Mouse (Mus musculus) small intestine, adult 2 months (tissue): Measurements from ENCODE around the gene Vmn2r92. TPM values are rescaled to one million over a fixed set of nuclear protein-coding genes. Genes with fewer than 3 reads are reported as not detected.
"Not testable (repeated sequence)": the region's sequence is repeated elsewhere in the genome, so short reads cannot be mapped to it uniquely, and the experiment has no call there.

ENCODE experiments used
- H3K27ac ChIP-seq: fragments of 200-500 bp; 2 replicates; pipeline ENCODE4 v1.5.1; 2012; ENCODE audit warnings: low read depth, low read length, control low read depth, inconsistent platforms; ENCODE audit not compliant: insufficient read depth
- H3K27me3 ChIP-seq: fragments of 200-500 bp; 2 replicates; pipeline ENCODE4 v1.6.1; 2012; ENCODE audit warnings: mild to moderate bottlenecking, moderate library complexity, low read length, inconsistent platforms; ENCODE audit not compliant: control insufficient read depth, insufficient read depth
- H3K36me3 ChIP-seq: fragments of 200-500 bp; 2 replicates; pipeline ENCODE4 v1.6.1; 2012; ENCODE audit warnings: mild to moderate bottlenecking, low read length, control low read depth, inconsistent platforms; ENCODE audit not compliant: control insufficient read depth, insufficient read depth
- H3K4me1 ChIP-seq: fragments of 200-500 bp; 2 replicates; pipeline ENCODE4 v1.6.1; 2012; ENCODE audit warnings: low read length, inconsistent platforms, mixed read lengths; ENCODE audit not compliant: control insufficient read depth, insufficient read depth, insufficient read length
- H3K4me3 ChIP-seq: fragments of 200-500 bp; 2 replicates; pipeline ENCODE4 v1.5.1; 2012; ENCODE audit warnings: low read depth, mild to moderate bottlenecking, control low read depth, inconsistent platforms, low read length, moderate library complexity
- CTCF ChIP-seq: fragments of 200-500 bp; IDR thresholded peaks from 2 replicates; pipeline ENCODE4 v1.5.1; 2012; ENCODE audit warnings: low read depth, mild to moderate bottlenecking, control low read depth, inconsistent platforms, low read length, moderate library complexity, mixed read lengths; ENCODE audit not compliant: insufficient replicate concordance, insufficient read length; ENCODE audit errors: extremely low read depth
- POLR2A ChIP-seq: fragments of 200-500 bp; IDR thresholded peaks from 2 replicates; pipeline ENCODE4 v1.6.1; 2012; ENCODE audit warnings: low read depth, mild to moderate bottlenecking, control low read depth, inconsistent platforms, low read length, moderate library complexity
- WGBS: fragments of 180-500 bp; shearing (Covaris S2); methylation state at CpG from one replicate; pipeline ENCODE4 v1.1.7; 2018; 5-methylcytosine and 5-hydroxymethylcytosine counted together
- polyA plus RNA-seq: library from polyadenylated mRNA; depleted of rRNA; stranded (reverse); fragments of >200 nt; gene quantifications from 2 replicates; pipeline ENCODE4 v1.2.3, GENCODE M21; 2012; rRNA removed

Gene Vmn2r92
- not detected in 2 replicates for polyA plus RNA-seq

- H3K27me3 ChIP-seq, H3K4me1 ChIP-seq, H3K4me3 ChIP-seq, H3K27ac ChIP-seq, H3K36me3 ChIP-seq: not testable (repeated sequence)
- 70% methylated on average over 1 of the region's 1 CpGs for WGBS
Measured at GRCm38 (mm10) chr17:18151587-18151986, at the start of gene Vmn2r92. Gene Vmn2r92, plus strand, starts transcription at chr17:18151887.

DNA sequence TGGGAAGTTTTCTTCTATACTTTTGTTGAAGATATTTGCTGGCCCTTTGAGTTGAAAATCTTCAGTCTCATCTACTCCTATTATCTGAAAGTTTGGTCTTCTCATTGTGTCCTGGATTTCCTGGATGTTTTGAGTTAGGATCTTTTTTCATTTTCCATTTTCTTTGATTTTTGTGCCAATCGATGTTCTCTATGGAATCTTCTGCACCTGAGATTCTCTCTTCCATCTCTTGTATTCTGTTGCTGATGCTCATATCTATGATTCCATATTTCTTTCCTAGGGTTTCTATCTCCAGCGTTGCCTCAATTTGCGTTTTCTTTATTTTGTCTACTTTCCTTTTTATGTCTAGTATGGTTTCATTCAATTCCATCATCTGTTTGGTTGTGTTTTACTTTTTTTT, 49.4 kb upstream of the Vmn2r92 start:
- not testable (repeated sequence) for H3K4me3 ChIP-seq, H3K36me3 ChIP-seq, H3K4me1 ChIP-seq, H3K27me3 ChIP-seq, H3K27ac ChIP-seq
- WGBS = 84% methylated on average over 3 of the region's 3 CpGs

DNA sequence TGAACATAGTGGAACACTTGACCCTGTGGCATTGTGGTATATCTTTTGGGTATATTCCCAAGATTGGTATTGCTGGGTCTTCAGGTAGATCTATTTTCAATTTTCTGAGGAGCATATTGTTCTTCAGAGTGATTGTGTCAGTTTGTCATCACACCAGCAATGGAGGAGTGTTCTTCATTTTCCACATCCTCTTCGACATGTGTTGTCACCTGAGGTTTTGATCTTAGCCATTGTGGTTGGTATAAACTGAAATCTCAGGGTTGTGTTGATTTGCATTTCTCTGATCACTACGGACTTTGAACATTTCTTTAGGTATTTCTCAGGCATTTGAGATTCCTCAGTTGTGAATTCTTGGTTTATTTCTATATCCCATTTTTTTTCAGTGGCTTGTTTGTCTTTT, 9.5 kb downstream of the Vmn2r92 start:
- not testable (repeated sequence) for H3K27me3 ChIP-seq, H3K4me1 ChIP-seq, H3K4me3 ChIP-seq, H3K27ac ChIP-seq, H3K36me3 ChIP-seq
- 66% methylated on average over 2 of the region's 2 CpGs for WGBS

DNA sequence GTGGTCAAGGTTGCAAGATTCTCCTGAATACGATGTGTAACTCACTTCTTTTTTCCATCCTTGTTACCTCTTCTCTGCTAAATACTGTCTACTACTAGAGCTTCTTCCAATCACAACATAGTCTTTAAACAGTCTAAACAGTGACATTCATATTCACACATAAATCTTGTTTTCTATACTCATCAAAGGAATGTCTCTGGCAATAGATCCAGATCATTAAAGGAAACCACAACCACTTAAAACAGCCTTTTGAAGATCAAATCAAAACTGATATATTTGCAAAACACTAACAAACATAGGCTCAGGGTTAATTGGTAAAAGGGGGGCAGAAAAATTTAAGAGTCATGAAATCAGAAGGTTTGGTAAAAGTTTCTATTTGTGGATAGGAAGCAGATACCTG, 38.0 kb downstream of the Vmn2r92 start:
- 85% methylated on average over 1 of the region's 1 CpGs for WGBS
- Histone ChIP-seq H3K27me3 (no peaks in the 10 kb centered on the region), H3K4me1 (no peaks in the 10 kb centered on the region), H3K27ac (no peak overlapping the region), H3K4me3 (no peak overlapping the region), H3K36me3 (no peaks in the 10 kb centered on the region)
- TF ChIP-seq CTCF = no peak
- no peak for TF ChIP-seq POLR2A

DNA sequence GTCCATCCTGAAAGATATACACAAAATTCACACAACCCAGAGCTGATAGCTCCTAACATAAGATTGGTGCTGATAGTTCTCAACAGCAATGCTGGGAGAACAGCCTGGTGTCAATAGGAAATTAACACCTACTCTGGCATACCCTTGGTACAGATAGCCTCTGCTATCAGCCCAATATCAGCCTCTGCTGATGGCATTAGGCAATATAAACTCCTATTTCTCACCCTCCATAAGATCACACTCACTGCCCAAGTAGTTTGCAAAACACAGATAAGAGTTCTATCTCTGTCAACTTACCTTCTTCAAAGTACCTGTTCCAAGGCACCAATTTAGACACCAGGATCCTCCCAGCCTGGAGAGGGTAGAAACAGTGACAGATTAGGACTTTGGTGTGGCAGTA, 69.6 kb downstream of the Vmn2r92 start:
- Histone ChIP-seq H3K4me3 (no peak overlapping the region), H3K27ac (no peak overlapping the region)
- TF ChIP-seq CTCF (no peak), POLR2A (no peak)

GRCm38 (mm10) chr17:18231996-18232395, 80.3 kb downstream of the Vmn2r92 start:
- H3K27ac ChIP-seq = no peak overlapping the region
- TF ChIP-seq CTCF (no peak), POLR2A (no peak)
- no peaks in the 10 kb centered on the region for H3K4me1 ChIP-seq
- H3K4me3 ChIP-seq = no peak overlapping the region
- no peaks in the 10 kb centered on the region for H3K27me3 ChIP-seq
- WGBS = 72% methylated on average over 2 of the region's 2 CpGs
- H3K36me3 ChIP-seq = no peaks in the 10 kb centered on the region

More for the DNA sequence above, 69.6 kb downstream of the Vmn2r92 start:
- Histone ChIP-seq H3K4me1 (no peaks in the 10 kb centered on the region), H3K36me3 (no peaks in the 10 kb centered on the region), H3K27me3 (no peaks in the 10 kb centered on the region)

DNA sequence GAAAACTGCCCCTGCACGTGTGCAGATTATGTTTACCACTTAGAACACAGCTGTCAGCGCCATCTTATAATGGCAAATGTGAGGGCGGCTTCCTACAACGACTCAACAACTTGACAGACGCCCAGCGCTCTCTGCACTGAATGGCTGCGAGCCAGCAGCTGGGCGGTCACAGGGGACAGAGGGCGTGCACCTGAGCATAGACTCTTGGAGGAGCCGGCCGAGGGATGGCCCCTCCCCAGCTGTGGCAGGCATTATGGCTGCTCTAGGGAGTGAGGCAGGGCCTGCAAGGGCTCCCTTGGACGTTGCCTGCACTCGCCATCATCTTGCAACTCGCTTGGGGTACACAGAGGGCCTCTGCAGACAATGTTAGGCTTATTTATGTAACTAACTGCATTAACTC, 85.2 kb downstream of the Vmn2r92 start:
- no peak overlapping the region for H3K4me3 ChIP-seq
- H3K36me3 ChIP-seq = no peaks in the 10 kb centered on the region
- H3K27me3 ChIP-seq = no peaks in the 10 kb centered on the region
- H3K4me1 ChIP-seq = no peaks in the 10 kb centered on the region
- H3K27ac ChIP-seq = no peak overlapping the region
- WGBS = 83% methylated on average over 14 of the region's 14 CpGs
- TF ChIP-seq POLR2A (no peak), CTCF (no peak)

Other genes with a start within 250 kb of the Vmn2r92 start
- gene Fpr-rs4, start 130.2 kb upstream of the Vmn2r92 start, polyA plus RNA-seq = not detected in 2 replicates
- not detected in 2 replicates for gene Vmn2r124, start 102.5 kb upstream of the Vmn2r92 start, polyA plus RNA-seq
- not detected in 2 replicates for gene Vmn2r91, start 66.9 kb upstream of the Vmn2r92 start, polyA plus RNA-seq
- gene Vmn2r94, start 125.9 kb downstream of the Vmn2r92 start, polyA plus RNA-seq = not detected in 2 replicates
- not detected in 2 replicates for gene Vmn2r93, start 146.2 kb downstream of the Vmn2r92 start, polyA plus RNA-seq